Mouse (Mus musculus) CD4-positive, CD25-positive, alpha-beta regulatory T cell, adult 2 months (primary cell): ENCODE results near the gene Fam227a.
"Not testable (repeated sequence)": the region's sequence is repeated elsewhere in the genome, so short reads cannot be mapped to it uniquely, and the experiment has no call there.

Experiments
- DNase-seq: peaks from one replicate; pipeline ENCODE4 v3.0.0-alpha.2; 2012; ENCODE audit warnings: low read depth, low spot score

The Fam227a gene

DNA sequence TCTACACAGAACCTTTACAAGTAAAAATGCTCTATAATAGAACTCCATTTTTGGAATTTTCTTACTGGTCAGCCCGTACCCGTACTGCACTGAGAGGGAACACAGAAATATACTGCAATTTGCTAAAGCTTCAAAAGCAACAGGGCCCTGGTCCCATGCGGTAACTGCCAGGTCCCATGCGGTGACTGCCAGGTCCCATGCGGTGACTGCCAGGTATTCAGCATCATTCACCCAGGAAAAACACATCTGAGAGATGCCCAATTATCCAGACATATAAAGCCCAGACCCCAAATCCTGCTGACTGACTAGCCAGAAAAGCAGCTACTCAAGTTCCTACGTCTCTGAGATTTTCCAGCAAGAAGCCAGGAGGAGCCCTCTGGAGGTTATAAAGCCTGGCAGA, 25.9 kb upstream of the Fam227a start:
- DNase-seq, result no peak

DNA sequence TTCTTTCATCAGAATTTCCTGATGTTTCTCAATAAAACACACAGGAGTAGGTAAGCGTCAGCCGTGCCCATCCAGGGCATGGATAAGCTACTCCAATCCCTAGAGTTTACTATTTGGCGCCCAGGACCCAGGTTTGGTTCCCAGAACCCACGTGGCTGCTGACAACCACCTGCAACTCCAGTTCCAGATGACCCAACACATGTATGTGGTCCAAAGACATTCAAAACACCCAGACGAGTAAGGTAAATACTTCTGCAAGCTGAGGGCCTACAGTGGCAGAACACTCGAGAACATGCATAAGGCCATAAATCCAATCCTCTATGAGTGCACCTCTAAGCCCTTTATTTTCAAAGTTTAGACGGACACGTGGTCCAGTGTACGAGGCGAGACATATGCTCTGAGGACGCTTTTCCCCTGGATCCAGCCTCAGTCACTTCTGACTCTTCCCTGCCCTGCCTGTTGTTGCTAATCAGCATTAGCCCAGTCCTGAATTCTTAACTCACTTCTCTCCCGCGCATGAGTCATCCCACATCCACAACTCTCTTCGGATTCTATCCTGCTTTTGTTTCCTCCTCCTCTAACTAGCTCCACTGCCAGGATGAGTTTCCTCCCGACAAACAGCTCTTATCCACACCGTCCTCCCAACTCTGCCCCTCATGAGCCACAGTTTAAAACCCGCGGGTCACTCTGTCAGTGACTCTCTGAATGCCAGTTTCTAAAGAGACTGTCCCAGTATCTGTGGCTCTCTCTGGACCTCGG, 25.1 kb upstream of the Fam227a start:
- no peak for DNase-seq

DNA sequence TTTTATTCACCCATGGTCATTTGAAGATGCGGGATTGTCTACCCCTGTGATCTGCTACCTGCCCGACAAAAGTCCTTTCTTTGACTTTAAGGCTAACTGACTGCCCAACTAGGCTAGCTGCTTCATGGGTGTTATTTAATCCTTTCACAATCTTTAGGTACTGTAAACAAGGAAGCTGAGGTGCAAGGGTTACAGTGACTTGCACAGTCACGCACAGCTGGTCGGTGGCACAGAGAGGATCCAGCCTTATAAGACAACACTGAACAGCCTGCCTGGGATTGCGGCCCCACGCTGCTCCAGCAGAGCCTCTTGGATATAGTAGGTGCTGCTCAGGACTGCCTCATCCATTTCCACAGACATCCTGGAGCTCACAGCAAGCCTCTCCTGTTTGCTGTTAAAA, 24.4 kb upstream of the Fam227a start:
- DNase-seq, result no peak

DNA sequence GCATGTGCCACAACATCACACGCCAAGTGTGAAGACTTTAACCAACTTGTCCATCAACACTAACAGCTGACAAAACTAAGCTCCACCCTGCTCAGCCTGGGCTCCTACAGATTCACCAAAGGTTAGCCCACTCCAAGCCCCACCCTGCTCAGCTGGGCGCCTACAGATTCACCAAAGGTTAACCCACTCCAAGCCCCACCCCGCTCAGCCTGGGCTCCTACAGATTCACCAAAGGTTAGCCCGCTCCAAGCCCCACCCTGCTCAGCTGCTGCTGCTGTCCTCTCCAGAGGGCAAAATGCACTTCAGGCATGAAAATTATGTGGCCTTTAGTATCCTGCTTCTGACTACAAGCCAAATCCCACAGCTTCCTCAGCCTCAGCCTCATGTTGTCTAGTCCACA, 23.2 kb upstream of the Fam227a start:
- no peak for DNase-seq

DNA sequence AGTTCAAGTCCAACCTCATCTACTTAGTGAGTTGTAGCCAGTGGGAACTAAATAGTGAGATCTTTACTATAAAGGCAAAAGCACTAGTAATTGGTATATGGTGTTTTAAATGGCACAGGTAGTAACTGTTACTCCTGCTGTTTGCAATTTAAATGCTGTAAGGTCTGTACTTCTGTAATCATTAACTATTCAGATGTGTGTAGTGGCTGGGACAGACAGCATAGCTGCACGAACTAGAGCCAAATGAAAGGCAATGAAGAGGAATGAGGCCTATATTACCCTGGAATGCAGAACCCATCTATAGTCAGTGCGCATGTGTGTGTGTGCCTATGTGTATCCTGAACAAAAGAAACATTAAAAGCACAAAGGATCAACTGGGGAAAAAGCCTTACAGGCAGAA, 19.2 kb upstream of the Fam227a start:
- DNase-seq, result no peak

DNA sequence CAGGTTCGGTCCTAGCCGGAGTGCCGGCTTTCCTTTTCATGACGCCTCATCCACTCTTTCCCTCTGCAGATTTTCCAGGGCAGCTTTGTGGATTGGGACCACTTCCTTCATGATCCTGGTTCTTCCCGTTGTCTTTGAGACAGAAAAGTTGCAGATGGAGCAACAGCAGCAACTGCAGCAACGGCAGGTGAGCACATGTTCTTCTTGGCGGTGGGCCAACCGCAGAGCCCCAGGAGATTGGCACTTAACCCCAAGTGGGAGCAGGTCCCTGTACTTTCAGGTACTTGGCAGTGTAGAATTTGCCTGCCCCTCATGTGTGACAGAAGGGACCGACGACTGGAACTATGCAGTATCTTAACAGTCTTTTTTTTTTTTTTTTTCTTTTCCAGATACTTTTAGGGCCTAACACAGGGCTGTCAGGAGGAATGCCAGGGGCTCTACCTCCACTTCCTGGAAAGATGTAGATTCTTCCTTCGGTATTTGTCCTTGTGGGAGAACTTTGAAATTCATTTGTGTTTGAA, 13.1 kb upstream of the Fam227a start:
- not testable (repeated sequence) for DNase-seq

DNA sequence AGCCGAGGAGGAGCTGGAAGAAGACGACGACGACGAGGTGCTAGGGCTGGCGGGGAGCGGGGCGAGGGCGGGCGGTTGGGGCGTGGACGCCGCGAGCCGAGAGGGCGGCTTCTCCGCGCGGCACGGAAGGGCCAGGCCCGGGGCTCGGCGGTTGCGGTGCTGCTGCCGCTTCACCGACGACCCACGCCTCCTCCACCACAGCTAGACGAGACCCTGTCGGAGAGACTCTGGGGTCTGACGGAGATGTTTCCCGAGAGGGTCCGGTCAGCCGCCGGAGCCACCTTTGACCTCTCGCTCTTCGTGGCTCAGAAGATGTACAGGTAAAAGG, 12.2 kb upstream of the Fam227a start:
- DNase-seq, result no peak

DNA sequence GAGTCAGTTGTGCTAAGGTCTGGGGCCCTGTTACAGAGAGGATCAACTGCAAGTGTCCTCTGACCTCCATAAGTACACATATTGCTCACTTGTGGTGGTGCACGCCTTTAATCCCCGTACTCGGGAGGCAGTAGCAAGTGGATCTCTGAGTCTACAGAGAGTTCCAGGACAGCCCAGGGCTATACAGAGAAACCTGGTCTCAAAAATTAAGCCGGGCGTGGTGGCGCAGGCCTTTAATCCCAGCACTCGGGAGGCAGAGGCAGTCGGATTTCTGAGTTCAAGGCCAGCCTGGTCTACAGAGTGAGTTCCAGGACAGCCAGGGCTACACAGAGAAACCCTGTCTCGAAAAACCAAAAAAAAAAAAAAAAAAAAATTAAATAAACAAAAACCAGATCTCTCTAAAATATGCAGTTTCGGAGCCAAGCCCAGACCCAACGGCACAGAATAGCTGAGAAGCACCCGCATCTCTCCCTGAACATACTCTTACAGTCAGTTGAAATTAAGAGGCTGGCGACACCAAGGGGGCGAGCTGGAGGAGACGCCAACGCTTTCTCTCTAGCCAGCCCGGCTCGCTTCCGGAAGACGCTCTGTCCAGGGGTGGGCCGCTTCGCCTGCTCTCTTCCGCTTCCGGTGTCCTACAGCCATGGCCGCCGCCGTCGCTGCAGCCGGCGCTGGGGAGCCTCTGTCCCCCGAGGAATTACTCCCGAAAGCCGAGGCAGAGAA, 11.7 kb upstream of the Fam227a start, which contains the start of gene Tomm22:
Tomm22 (plus strand) TSS at position 613 of the 723 bp plus-strand sequence.
- DNase-seq, result peak; percentile 93

DNA sequence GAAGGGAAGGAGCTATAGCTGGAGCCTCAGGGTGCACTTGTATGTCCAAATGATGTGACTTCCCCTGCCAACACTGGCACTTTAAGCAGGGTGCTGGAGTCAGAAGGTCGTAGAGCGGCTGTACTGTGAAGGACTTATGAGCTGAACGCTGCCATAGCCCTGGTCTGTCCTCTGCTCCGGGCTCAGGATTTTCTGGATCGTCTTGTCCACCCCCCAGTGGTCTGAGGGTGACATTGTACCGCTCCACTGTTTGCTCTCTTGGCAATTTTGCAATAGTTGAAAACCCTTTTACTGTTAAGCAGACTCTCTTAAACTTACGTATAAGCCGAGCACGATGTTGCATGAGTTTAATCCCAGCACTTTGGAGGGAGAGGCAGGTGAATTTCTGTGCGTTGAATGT, 10.4 kb upstream of the Fam227a start:
- DNase-seq, result no peak

DNA sequence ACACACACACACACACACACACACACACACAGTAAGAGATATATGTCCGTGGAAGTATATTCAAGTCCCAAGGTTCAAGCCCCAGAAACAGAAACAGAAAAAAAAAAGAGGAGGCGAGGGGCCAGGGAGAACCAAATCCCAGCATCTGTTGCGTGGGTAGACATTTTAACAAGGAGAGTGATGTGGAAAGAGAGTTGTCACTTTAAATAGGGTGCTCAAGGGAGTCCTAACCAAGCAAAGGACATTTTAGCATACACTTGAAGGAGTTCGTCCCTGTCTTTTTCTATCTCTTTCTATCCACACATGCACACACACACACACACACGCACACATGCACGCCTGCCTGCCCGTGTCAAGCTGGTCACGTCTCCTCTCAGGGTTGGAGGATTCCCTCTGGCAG, 5.9 kb upstream of the Fam227a start:
- DNase-seq, result no peak

DNA sequence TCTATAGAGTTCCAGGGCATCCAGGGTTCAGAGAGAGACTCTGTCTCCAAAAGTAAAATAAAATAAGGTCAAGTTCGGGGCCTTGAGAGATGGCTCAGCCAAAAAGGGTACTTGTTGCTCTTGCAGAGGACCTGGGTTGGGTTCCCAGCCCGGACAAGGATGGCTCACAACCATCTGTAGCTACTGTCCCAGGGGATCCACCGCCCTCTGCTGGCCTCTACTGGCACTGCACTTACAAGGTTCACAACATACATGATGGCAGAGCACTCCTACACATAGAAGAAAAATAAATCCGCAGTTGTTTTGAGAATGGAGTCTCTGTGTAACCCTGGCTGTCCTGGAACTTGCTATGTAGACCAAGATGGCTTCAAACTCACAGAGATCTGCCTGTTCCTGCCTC, 3.1 kb upstream of the Fam227a start:
- peak; percentile 79 for DNase-seq

DNA sequence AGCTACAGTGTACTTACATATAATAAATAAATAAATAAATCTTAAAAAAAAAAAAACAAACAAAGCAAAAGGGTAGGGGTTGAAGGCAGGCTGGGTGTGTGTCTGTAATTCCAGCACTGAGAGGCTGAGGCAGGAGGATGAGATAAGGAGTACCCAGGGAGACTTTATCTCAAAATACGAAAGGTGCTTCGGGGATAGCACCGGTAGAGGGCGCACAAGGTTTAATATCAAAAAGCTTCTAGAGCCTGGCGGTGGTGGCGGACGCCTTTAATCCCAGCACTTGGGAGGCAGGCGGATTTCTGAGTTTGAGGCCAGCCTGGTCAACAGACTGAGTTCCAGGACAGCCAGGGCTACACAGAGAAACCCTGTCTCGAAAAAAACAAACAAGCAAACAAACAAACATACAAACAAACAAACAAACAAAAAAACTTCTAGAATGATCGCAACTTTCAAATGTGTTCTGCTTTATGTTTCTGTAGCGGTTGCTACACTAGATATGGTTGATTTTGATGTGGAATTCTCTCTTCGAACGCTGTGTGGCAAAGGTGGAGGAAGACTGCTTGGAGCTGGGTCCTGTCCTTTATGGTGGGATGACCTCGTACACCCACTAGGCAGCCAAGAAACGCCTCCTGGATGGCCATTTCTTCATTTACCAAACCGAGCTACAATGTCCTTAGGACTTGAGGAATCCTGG, 772 bp downstream of the Fam227a start:
- DNase-seq, result peak; percentile 91

DNA sequence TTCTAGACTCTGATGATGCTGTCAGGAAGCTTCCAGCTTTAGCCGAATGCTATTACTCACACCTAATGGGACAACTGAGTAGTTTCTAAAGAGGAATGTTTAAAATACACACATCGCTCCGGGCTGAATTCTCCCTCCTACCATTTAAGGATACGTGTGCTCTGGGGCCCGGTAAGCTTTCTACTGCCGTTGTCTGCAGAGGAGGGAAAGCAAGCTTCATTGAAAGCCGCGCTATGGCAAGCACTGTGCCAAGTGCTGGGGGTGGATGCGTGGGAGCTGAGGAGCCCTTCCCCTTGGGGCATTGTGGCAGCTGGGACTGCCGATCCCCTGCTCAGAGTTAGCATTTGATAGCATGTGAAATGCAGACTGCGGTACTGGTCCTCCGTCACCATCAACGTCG, 2.3 kb downstream of the Fam227a start:
- DNase-seq, result no peak

DNA sequence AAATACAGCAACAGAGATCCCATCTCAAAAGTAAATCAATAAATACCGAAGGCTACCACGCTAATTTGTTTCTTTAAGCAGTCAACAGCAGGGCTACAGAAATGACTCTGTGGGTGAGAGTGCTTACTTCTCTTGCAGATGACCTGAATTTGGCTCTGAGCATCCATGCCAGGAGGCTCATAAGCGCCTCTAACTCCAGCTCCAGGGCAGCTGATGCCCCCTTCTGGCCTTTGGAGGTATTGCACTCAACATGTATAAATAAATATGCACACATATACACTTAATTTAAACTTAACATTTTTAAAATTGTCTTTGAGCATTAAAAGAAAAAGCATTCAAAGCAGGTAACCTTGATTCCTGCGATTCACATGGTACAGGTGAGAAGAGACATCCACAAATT, 7.3 kb downstream of the Fam227a start:
- DNase-seq, result peak; percentile 64

DNA sequence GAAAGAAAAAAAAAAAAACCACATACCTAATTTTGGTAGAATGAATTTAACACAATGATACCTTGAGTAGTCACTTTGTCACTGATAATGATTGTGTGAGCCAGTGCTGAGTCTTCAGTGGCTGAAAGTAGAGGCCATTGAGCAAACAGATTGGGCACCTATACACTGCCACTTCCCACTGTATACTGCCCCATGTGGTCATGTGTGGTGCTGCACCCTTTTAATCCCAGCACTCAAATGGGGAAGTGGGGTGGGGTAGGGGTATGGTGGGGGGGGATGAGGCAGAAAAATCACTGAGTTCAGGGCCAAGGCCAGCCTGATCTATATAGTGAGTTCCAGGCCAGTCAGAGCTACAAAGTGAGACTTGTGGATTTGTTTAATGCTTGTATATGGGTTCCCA, 8.2 kb downstream of the Fam227a start:
- peak; percentile 76 for DNase-seq

DNA sequence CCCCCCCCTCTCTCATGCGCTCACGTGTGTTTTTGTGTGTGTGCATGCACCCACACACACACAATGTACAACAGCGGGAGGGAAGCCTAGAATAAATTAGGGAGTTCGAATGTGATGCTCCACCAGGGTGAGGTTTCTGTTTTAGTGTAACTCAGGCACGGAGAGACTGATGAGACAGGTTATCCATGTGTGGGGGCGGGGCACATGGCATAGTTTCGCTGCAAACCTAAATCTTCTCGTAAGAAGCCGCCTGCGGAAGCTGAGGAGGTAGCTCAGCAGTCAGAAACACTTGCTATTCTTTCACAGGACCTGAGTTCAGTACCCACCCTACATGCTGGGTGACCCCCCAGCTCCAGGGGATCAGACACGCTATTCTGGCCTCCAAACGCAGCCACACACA, 10.6 kb downstream of the Fam227a start:
- DNase-seq, result no peak

DNA sequence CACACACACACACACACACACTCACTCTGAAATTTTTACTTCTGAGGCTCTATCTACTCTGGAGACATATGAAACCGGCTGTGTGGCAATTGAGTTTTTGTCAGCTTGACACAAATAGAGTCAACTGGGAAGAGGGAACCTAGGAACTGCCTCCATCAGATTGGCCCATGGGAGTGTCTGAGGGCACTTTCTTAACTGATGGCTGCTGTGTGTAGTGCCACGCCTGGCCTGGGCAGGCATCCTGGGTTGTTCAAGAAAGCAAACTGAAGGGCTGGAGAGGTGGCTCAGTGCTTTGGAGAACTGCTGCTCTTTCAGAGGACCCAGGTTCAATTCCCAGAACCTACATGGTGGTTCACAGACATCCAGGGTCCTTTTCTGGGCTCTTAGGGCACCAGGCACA, 13.3 kb downstream of the Fam227a start:
- DNase-seq, result no peak

DNA sequence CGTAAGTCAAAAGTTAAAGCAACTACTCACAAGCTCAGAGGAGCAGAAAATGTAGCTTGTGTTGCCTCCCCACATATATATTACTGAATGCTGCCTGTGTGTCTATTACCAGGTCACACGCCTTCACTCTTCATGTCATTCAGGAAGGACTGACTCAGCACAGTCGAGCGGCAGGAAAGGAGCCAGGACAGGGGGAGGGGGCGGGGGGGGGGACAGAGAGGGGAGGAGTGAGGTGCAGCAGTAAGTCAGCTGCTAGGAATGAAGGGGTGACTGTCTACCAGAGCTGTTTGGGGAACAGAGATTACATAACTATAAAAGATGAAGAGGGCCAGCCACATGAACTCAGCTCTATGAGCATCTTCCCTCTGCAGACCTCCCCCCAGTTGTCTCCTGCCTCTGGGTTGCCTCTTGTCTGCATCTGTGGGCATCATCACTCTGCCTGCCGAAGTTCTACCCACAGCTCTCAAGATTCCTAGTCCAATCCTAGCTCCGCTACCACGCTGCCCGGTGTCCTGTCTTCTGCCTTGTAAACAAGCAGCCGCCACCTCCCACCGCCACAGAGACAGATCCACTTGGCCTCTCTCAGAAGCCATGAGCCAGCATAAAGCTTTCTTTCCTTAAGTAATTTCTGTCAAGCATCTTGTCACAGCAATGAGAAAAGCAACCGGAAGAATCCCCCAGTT, 17.5 kb downstream of the Fam227a start:
- DNase-seq, result no peak

DNA sequence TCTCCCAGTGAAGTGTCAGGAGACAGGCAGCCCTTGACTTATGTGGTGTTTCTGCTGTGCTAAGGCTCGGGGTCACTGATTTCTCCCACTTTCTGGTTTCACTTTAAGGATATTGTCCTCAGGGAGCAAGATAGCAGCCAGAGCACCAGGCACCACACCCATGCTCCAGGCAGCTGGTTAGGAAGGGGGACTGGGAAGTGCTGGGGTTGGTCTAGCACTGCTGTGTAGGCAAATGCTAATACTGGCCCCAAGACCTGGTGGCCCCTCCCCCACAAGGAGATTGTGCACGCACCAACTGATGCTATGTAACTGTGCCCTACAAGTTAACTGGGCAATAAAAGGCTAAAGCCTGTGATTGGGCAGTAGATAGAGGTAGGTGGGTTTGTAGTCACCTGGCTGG, 28.3 kb downstream of the Fam227a start:
- no peak for DNase-seq

DNA sequence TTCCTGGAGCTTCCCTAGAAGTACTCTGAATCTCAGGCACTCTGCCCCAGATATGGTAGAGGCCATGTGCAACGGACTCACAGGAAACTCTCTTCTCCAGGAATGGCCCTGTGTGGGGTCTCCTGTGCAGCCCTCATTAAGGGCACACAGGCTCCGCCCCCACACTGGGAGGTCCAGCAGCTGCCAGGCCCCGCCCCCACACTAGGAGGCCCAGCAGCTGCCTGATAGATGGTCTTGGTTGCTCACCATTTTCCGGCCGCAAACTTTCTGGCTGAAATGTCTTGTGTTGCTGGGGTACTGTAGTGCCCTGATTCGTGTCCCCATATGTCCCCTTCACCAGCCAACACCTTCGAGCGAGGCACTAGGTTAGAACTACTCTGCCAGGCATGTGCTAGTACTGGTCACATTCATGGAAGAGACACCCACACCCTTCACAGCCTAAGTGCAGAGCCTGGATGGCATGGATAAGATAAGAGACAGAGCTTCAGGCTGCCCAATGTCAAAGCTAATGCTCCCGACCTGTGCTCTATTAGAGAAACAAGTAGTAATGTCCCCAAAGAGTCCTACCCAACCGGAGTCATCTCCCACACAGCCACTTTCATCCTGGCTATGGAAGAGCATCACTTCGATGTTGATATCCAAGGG, 38.9 kb downstream of the Fam227a start:
- no peak for DNase-seq

DNA sequence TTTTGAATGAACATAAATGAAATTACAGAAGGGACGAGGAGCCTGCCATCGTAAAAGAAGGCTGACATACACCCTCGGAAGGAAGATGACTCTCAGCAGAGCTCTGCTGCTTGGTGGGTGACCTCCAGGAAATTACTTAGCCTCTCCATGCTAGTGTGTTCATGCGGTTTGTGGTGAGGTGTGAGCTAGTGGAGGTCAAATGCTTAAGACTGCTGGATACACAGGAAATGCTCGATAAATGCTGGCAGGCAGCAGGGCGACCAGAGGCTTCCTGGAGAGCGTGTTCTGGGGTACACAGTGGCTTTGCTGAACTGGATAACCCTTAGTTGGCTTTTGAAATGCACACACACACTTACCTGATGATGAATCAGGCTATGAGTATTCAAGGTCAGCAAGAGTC, 40.3 kb downstream of the Fam227a start:
- DNase-seq, result no peak

DNA sequence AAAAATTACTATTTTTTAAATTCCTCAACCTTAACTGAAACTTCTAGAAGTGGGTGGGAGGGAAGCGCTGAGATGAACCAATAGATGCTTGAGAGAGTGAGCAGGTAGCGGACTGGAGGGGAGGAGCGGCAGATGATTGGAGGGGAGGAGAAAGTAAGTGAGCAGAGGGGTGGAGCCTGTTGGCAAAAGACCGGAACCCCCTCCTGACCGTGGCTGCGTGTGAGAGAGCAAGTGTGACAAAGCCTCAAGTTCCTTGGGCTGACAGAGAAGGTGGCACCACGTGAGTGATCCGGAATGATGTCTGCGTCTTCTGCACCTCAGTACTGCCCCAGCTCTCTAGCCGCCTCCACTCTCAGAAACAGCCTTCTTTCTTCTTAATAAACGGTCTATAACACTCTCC, 41.6 kb downstream of the Fam227a start:
- no peak for DNase-seq
